Comparison of ENCODE assay signal across 9 mouse cellular contexts in the genomic region with DNA sequence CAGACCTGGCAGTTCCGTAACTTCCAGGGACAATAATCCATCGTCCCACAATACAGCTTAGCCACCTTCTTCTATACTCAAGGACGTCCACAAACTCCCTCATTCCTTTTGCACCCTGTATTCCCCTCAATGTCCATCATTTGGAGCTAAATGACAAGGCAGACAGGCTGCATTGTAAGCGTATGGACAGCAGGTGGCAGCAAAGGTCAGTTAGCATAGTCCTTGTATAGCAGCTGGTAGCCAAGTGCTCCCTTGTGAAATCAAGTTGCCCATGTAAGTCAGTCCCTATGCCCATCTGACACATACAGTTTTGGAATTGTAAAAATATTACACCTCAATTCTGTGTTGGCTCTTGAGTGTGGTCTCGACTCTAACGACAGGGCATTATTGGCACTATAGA. TPM values are rescaled to one million over a fixed set of nuclear protein-coding genes. Genes with fewer than 3 reads are reported as not detected.
DNase-seq lines count a peak whose midpoint lies in the region; ATAC-seq and TF ChIP-seq lines count a peak whose summit lies in the region.
"Had no signal": no experiment of that assay in that cellular context is flagged by ENCODE, and none has a peak within 500 bp of the region (broad histone marks: within the 10 kb centered on the region; RNA-seq: fewer than 3 reads in every experiment).

No protein-coding gene starts in this region.

- H3K27ac ChIP-seq in intestine, postnatal 0 days (ENCODE audit: low read depth, low read length): no peak overlapping the region
- H3K27ac ChIP-seq in intestine, embryonic 15.5 days: no peak overlapping the region
- H3K27ac ChIP-seq in heart, postnatal 0 days (ENCODE audit: low read depth): no peak overlapping the region
- H3K27ac ChIP-seq in midbrain, embryonic 13.5 days: no peak overlapping the region
- H3K27ac ChIP-seq: embryonic facial prominence, embryonic 13.5 days had no signal

- peak; percentile 92 for TF ChIP-seq CTCF in intestine, postnatal 0 days (IDR thresholded peaks at IDR 0.05; ENCODE audit: low read depth)
- peak; percentile 91 for TF ChIP-seq CTCF in heart, postnatal 0 days (IDR thresholded peaks at IDR 0.05; ENCODE audit: low read depth)

- no peak overlapping the region for H3K9ac ChIP-seq in intestine, postnatal 0 days (ENCODE audit: low read depth, low read length)
- H3K9ac ChIP-seq in intestine, embryonic 15.5 days: no peak overlapping the region
- H3K9ac ChIP-seq in heart, postnatal 0 days (replicated peaks; ENCODE audit: low read depth, low read length): no peak overlapping the region
- H3K9ac ChIP-seq in midbrain, embryonic 13.5 days (replicated peaks): no peak overlapping the region
- H3K9ac ChIP-seq: embryonic facial prominence, embryonic 13.5 days had no signal

- ATAC-seq in intestine, postnatal 0 days: no peak
- ATAC-seq in intestine, embryonic 15.5 days: no peak
- ATAC-seq in heart, postnatal 0 days (ENCODE audit: insufficient read depth, low read depth): 0 out of 2 replicates have a peak, but pooled peaks have one; percentile 30
- peak; percentile 74 for ATAC-seq in midbrain, embryonic 13.5 days

- WGBS in intestine, postnatal 0 days: 23% methylated on average over 6 of the region's 6 CpGs
- 23% methylated on average over 6 of the region's 6 CpGs for WGBS in intestine, embryonic 15.5 days
- 14% methylated on average over 6 of the region's 6 CpGs for WGBS in heart, postnatal 0 days
- WGBS in midbrain, embryonic 13.5 days: 20% methylated on average over 6 of the region's 6 CpGs

- no peaks in the 10 kb centered on the region for H3K9me3 ChIP-seq in intestine, postnatal 0 days (ENCODE audit: control insufficient read depth)
- no peaks in the 10 kb centered on the region for H3K9me3 ChIP-seq in intestine, embryonic 15.5 days
- no peaks in the 10 kb centered on the region for H3K9me3 ChIP-seq in heart, postnatal 0 days (replicated peaks; ENCODE audit: control insufficient read depth, low read length)
- H3K9me3 ChIP-seq in midbrain, embryonic 13.5 days: no peaks in the 10 kb centered on the region
- H3K9me3 ChIP-seq: embryonic facial prominence, embryonic 13.5 days had no signal

- no peak for TF ChIP-seq EP300 in heart, postnatal 0 days (IDR thresholded peaks at IDR 0.05; ENCODE audit: low read depth)

- H3K4me3 ChIP-seq in intestine, postnatal 0 days (ENCODE audit: low read depth, low read length): no peak overlapping the region
- no peak overlapping the region for H3K4me3 ChIP-seq in intestine, embryonic 15.5 days (replicated peaks)
- H3K4me3 ChIP-seq in heart, postnatal 0 days (ENCODE audit: low read depth, low read length): no peak overlapping the region
- no peak overlapping the region for H3K4me3 ChIP-seq in midbrain, embryonic 13.5 days (replicated peaks)
- H3K4me3 ChIP-seq: embryonic facial prominence, embryonic 13.5 days had no signal

- H3K4me1 ChIP-seq in intestine, postnatal 0 days (replicated peaks; ENCODE audit: control insufficient read depth, insufficient read depth, low read length): no peaks in the 10 kb centered on the region
- H3K4me1 ChIP-seq in intestine, embryonic 15.5 days (replicated peaks): no peaks in the 10 kb centered on the region
- no peaks in the 10 kb centered on the region for H3K4me1 ChIP-seq in heart, postnatal 0 days (ENCODE audit: control insufficient read depth, insufficient read depth)
- H3K4me1 ChIP-seq in midbrain, embryonic 13.5 days (replicated peaks): no peaks in the 10 kb centered on the region

- no peaks in the 10 kb centered on the region for H3K36me3 ChIP-seq in intestine, postnatal 0 days (ENCODE audit: control insufficient read depth, insufficient read depth)
- no peaks in the 10 kb centered on the region for H3K36me3 ChIP-seq in intestine, embryonic 15.5 days
- no peaks in the 10 kb centered on the region for H3K36me3 ChIP-seq in heart, postnatal 0 days (replicated peaks; ENCODE audit: control insufficient read depth, insufficient read depth, low read length)
- no peaks in the 10 kb centered on the region for H3K36me3 ChIP-seq in midbrain, embryonic 13.5 days
- H3K36me3 ChIP-seq: embryonic facial prominence, embryonic 13.5 days had no signal

- no peaks in the 10 kb centered on the region for H3K27me3 ChIP-seq in intestine, postnatal 0 days (replicated peaks; ENCODE audit: control insufficient read depth, insufficient read depth, low read length)
- H3K27me3 ChIP-seq in intestine, embryonic 15.5 days (replicated peaks): no peaks in the 10 kb centered on the region
- H3K27me3 ChIP-seq in heart, postnatal 0 days (ENCODE audit: control insufficient read depth, insufficient read depth, low read length): no peaks in the 10 kb centered on the region
- no peaks in the 10 kb centered on the region for H3K27me3 ChIP-seq in midbrain, embryonic 13.5 days
- H3K27me3 ChIP-seq: embryonic facial prominence, embryonic 13.5 days had no signal

- peak; percentile 29 for DNase-seq in adrenal gland, adult 8-10 months
- DNase-seq in embryo, embryonic 11.5 days (ENCODE audit: low read depth, low spot score): peak; percentile 63
- DNase-seq in heart, postnatal 0 days (ENCODE audit: low spot score): peak; percentile 58
- DNase-seq in layer of hippocampus, postnatal 25 days (ENCODE audit: extremely low spot score in 1 of 2, low spot score in 1 of 2): peak; percentile 40 to 71
- peak; percentile 22 to 45 for DNase-seq in spleen, postnatal 36 days (ENCODE audit: low spot score in 2 of 2)

- H3K4me2 ChIP-seq in intestine, postnatal 0 days (replicated peaks; ENCODE audit: low read depth): no peak overlapping the region
- H3K4me2 ChIP-seq in intestine, embryonic 15.5 days (replicated peaks): no peak overlapping the region
- no peak overlapping the region for H3K4me2 ChIP-seq in heart, postnatal 0 days (ENCODE audit: low read depth, low read length)
- H3K4me2 ChIP-seq in midbrain, embryonic 13.5 days (replicated peaks): no peak overlapping the region
- H3K4me2 ChIP-seq: embryonic facial prominence, embryonic 13.5 days had no signal

RNA-seq across cellular contexts. Expression of a gene that starts 31.6 kb away (rescaled TPM):
- 5.2 and 8.6 TPM in 2 replicates for polyA plus RNA-seq in intestine, postnatal 0 days (2015; fragmentation: Nextera tagmentation; extraction: Ambion mirVana)
- 34.7 and 36.5 TPM in 2 replicates for polyA plus RNA-seq in intestine, embryonic 15.5 days (2015; fragmentation: Nextera tagmentation; extraction: Ambion mirVana)
- 100 to 1,000 TPM in 2 of 4 experiments, 10 to 100 TPM in 2; 30.0 to 343 (median 174) TPM for total RNA-seq in adrenal gland, adult 8-10 months (2022)
- 43.5 and 50.5 TPM in 2 replicates for total RNA-seq in heart, postnatal 0 days (2014; rRNA removed; ENCODE audit: low replicate concordance)
- polyA plus RNA-seq in heart, postnatal 0 days (2015; fragmentation: Nextera tagmentation; extraction: Ambion mirVana): 59.6 and 62.7 TPM in 2 replicates
- 1 to 10 TPM; 2.0 to 2.1 TPM for total RNA-seq in layer of hippocampus, postnatal 25 days (2021)
- 73.6 and 81.2 TPM in 2 replicates for polyA plus RNA-seq in midbrain, embryonic 13.5 days (2015; fragmentation: Nextera tagmentation; extraction: Ambion mirVana)

Comparison
In these comparisons a context has a peak if more than half of its experiments do, and no peak if none do; other contexts are left out.
1. ATAC-seq: peak in heart, postnatal 0 days (single experiment) and midbrain, embryonic 13.5 days (single experiment); none in intestine, postnatal 0 days (single experiment) and intestine, embryonic 15.5 days (single experiment).
2. Peak in every context shown above with its lines, with median percentiles within 50 percentile points of each other: DNase-seq.